Mouse (Mus musculus): ENCODE data around the gene Myh7b.

Gene Myh7b

DNA sequence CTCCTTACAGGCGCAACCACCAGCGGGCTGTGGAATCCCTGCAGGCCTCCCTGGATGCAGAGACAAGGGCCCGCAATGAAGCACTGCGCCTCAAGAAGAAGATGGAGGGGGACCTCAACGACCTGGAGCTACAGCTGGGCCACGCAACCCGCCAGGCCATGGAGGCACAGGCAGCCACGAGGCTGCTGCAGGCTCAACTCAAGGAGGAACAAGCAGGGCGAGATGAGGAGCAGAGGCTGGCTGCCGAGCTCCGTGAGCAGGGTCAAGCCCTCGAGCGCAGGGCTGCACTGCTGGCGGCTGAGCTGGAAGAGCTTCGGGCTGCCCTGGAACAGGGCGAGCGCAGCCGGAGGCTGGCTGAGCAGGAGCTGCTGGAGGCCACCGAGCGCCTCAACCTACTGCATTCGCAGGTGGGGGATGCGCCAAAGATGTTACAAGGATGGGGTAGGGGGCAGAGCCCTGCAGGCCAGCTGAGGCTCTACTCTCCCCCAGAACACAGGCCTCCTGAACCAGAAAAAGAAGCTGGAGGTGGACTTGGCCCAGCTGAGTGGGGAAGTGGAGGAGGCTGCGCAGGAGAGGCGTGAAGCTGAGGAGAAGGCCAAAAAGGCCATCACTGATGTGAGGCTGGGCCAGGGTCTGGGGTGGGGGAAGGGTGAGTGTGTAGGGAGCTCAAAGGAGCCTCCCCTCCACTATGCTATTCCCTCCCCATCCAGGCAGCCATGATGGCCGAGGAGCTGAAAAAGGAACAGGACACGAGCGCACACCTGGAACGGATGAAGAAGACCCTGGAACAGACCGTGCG lies 21.3 kb downstream of the Myh7b start:
- in situ Hi-C loops (cut with MboI, MseI): no loop called here

DNA sequence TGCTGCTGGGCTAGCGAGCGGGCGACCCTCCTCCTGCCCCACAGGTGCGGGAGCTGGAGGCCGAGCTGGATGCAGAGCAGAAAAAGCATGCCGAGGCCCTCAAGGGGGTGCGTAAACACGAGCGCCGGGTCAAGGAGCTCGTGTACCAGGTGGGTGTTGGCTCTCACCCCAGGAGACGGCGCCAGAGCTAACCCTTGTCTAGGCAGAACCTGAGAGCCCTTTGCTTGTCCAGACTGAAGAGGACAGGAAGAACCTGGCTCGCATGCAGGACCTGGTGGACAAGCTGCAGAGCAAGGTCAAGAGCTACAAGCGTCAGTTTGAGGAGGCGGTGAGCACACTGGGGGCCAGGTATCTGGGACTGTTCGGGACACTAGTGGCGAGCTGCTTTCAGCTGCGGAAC lies 22.1 kb downstream of the Myh7b start:
- in situ Hi-C loops (cut with MboI, MseI): no loop called here

DNA sequence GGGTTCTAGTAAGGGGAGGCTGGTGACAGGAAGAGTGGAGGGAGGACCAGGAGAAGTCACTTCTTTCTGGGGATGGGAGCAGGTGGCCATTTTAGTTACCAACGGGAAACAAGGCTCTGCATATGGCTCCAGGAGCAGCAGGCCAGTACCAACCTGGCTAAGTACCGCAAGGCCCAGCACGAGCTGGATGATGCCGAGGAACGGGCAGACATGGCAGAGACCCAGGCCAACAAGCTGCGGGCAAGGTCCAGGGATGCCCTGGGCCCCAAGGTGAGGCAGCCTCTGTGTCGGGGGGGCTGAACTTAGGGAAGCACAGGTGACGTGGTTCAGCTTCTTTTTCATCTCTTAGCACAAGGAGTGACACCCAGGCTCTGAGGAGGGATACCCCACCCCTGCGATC lies 22.7 kb downstream of the Myh7b start:
- in situ Hi-C loops (cut with MboI, MseI): no loop called here

DNA sequence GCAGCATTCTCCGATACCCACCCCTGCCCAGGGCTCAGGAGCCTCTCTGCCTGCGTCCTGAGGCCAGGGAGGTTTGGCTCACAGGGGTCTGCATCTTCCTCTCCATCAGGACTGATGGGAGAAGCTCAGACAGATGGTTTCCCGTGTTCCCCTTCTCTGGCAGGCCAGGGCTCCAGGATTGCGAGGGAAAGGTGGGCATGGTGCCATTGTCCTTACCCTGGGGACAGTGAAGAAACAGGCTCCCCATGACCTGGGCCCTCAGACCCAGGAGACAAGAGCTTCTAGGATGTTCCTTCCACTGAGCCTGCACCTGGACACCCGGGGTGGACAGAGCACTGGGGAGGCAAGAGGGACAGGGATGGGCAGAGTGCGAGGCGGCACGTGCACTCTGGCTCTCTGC lies 23.6 kb downstream of the Myh7b start:
- in situ Hi-C loops (cut with MboI, MseI): no loop called here

DNA sequence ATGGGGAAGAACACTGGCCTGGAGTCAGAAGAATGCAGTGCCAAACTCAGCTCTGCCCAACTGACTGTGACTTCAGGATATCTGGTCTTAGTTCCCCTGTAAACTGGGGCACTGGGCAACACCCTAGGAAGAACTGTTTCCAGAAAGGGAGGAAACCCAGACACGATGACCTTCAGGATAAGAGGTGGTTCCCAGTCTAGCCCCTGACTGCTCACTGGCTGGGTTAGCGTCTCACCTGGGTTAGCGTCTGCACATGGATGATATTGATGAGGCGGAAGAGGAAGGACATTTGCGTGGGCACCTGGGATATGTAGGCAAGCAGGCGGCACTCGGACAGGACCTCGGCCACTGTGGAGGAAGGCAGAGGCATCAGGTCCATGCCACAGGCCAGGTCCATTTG lies 24.9 kb downstream of the Myh7b start:
- in situ Hi-C loops (cut with MboI, MseI): no loop called here

DNA sequence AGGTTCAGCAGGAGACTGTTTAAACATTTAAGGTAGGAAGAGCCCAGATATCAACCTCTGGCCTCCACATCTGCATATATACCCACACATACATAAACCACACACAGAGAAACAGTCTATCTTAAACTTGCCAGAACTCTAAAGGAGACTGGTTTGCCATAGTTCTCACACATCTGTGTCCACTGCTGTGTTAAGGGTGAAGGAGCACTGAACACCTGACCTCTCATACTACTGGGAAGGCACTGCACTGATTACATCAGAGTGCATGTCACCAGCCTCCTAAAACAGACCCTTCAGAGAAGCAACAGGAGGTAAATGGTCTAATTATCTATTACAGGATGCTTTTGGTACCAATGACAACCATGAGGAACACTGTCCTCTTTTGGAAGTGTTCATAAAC lies 25.9 kb downstream of the Myh7b start:
- in situ Hi-C loops (cut with MboI, MseI): no loop called here

DNA sequence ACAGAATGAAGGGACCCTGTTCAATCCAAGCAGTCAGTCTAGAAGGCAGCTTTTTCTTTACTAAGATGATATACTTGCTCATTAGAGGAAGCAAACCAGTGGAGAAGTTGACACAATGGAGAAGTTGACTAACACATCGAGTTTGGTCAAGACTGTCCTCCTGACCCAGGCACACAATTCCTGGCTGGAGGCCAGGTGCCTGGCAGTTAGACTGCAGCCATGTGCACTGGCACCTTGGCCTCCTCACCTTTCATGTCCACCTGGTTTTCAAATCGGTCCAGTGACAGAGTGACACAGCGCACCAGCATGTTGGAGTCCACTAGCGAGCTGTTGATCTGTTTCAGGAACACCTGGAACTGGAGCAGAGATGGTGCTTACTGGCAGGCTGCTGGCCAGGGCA lies 26.4 kb downstream of the Myh7b start:
- in situ Hi-C loops (cut with MboI, MseI): no loop called here

DNA sequence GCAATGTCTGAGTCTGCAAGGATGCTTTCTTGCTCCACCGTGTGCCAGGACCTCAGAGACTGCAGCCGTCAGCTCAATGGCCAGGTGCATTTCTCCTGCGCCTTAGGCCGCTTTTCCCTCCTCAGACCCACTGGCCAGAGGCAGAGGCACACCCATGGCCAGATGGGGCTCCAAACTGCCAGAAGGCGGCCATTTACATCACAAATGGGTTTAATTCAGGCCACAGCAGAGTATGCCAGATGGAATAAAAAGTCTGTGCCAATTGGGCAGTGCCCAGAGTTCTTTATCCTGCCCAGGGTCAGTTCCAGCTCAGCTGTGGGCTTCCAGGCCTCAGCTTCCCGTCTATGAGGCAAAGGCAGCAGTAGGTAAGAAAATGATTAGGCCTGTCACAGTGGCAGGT lies 29.6 kb downstream of the Myh7b start:
- in situ Hi-C loops (cut with MboI, MseI): no loop called here

DNA sequence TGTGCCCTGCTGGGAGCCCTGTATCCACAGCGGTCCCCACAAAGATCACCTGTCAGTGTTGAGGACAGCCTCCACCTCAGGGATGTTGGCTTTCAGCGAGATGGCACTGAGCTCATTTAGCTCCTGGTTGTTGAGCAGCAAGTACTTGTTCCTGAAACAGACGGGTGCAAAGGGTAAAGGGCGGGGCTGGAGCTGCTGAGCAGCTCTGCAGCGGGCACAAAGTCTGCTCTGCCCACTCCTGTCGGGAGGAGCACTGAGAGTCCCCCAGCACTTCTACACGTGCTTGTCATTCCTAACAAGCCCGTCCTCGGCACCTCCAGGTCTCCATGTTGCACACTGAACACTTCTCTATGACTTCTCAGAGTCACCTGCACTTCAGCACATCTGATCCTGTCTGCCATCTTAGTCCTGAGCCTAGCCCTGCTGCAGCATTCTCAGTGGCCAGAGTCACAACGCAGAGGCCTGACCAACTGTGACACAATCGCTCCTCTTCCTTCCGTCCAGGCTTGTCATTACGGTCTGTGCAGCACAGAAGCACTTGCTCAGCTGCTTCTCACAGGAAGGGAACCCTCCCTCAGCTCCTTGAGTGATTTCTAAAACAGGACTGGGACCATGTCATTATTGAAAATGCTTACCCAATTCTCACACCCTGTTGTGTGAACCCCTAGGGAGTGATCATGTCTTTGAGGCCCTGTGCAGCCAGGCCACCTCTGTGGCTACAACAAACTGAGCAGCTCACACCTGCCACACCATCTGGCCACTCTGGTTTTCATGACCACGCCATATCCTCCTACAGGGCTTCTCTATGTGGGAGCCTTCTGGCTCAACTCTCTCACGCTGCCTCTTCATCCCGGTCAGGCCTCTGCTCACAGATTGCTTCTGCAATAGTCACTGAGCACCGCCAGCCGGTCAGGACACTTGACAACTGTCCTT lies 30.8 kb downstream of the Myh7b start:
- in situ Hi-C loops (cut with MboI, MseI): no loop called here

DNA sequence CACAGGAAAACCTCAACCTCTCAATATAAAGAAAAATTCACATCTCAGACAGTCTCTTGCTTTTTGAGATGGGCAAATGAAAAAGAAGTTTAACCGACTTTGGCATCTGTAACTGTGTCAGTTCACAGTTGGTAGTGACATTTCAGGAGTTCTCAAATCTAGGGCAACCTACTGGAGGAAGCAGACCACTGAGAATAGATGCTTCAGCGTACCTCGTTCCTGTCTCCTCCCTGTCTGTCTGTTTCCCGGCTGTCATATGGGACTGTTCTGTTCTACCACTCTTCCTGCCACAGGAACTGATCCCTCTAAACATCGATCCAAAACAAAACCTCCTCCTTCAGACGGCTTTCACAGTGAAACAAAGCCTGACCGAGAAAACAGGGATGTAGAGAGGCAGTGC lies 34.7 kb downstream of the Myh7b start:
- in situ Hi-C loops (cut with MboI, MseI): no loop called here

DNA sequence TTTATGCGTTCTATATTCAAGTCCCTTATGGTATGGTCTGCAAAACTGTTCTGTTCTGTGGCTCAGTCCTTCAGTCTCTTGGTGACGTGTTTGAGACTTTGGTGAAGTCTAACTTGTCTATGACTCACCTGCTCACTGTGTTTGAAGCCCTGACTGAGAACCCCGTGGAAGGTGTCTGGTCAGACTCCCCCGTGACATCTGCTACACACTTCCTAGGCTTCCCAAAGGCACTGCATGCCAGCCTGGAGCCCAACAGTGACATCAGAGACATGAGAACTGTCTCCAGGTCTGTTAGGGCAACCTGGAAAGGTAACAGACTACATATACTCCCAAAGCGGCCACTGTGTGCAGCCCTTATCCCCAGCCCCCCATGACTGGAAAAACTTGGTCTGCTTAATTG lies 41.6 kb downstream of the Myh7b start:
- in situ Hi-C loops (cut with MboI, MseI): no loop called here

DNA sequence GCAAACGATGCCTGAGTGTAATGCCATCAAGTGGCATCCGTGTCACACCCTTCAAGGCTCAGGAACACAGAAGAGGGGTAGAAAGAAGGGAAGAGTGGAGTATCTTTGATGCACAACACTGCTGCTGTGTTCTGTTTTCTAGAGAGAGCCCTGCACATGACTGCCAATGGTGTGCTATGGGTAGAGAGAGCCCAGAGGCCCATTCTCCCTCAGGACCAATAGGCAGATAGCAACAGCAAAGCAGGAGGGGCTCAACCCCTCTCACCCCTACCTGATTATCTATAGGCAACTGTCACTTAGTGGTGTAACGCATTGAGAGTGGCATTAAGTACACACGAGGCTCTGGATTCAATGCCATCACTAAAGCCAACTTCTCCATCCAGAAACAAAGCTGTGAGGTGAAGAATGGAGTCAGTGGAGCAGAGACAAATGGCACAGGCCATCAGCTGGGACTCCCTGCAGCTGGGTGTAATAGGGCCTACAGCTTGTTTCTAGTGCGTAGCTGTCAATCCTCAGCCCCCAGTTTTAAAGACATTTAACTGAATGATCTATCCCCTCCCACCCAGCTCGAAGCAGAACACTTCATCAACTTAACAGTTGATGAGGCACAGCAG lies 44.9 kb downstream of the Myh7b start:
- in situ Hi-C loops (cut with MboI, MseI): no loop called here

DNA sequence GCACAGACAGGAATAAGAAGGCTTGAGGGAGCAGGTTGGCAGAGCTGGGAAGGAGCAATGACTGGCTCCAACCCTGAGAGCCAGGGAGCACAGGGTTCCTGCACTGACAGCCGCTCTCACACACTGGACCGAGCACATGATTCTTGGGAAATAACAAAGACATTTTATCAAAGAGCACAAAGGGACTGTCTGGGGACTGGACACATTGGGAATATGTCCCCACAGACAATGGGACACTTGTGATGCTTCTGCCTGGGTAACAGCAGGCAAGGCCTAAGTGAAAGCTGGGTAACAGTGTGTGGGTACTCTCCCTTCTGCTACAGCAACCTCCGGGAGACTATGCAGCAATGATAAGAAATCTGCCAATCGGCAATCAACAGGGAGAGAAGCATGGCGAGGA lies 51.4 kb downstream of the Myh7b start:
- in situ Hi-C loops (cut with MboI, MseI): loop anchor here in 1 of 2 experiments (5.0 kb wide), 1 partner anchor 55 kb away; no protein-coding TSS in a partner anchor

DNA sequence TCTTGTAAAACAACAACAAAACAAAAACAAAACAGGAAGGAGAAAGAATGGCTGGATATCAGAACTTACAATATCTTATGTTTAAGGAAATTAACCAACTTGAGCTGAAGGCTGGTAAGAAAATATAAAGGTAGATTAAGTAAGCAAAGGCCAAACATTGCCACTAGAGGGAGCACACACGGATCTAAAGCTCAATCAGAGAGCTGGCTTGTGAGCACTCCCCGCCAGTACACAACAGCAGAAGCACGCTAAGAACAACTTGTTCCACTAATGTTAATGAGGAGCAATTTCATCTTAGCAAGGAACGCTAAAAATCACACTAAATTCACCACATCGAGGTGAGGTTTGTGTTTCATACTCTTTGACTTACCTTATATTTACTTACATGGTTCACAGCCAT lies 52.1 kb downstream of the Myh7b start:
- in situ Hi-C loops (cut with MboI, MseI): loop anchor here in 1 of 2 experiments (5.0 kb wide), 1 partner anchor 54 kb away; no protein-coding TSS in a partner anchor

DNA sequence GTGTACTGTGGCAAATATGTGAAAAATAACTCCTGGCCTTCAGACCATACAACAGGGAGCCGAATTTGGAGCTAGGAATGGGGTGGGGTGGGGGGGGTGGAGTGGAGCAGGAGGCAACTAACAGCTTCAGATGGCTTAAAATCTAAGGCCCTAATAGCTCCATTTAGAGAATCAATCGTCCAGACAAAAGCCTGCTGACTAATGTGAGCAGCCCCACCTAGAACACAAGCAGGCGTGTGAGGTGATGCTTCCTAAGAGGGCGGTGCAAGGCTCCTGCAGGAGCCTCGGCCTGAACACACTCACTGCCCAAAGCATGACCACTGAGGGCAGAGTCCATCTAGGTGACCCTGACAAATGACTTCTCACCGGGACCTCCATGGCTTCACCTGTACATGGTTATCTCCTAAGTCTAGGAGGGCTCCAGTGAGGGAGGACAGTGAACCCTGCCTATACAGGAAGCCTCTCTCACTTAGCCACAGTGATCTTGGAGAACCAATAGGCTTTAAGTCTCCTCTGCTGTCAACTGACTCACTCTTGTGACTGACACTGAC lies 53.0 kb downstream of the Myh7b start:
- in situ Hi-C loops (cut with MboI, MseI): loop anchor here in 1 of 2 experiments (5.0 kb wide), 1 partner anchor 53 kb away; no protein-coding TSS in a partner anchor

DNA sequence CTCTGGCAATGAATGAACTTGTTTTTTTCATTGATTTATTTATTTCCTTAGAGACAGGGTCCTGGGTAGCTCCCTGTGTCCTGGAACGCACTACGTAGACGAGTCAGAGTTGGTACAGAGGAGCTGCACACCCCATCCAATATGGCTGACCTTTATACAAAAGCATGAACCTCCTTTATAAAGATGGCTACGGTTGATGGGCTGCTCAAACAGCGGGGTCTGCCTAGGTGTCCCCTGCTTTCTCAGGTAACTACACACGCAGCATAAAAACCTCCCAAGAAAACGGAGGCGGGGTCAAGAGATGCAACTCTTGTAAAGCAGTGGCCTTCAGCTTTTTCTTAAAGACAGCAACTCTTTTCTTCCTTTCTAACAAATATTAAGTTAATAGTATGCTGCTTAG lies 56.9 kb downstream of the Myh7b start:
- in situ Hi-C loops (cut with MboI, MseI): no loop called here

DNA sequence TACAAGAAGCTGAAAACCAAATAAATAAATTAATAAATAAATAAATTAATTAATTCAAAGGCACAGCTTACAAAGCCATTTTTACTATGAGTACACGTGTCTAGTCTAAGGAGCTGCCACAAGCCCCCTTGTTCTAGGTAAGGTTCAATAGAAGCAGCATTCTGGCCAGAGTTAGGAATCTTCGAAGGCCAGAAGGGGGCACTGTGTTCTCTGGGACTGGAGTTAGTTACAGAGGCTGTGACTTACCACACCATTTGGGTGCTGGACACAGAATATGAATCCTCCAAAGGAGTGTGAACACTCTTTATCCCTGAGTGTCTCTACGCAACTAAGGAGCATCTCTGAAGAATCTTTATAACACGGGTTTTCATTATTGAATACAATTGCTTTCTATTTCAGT lies 57.4 kb downstream of the Myh7b start:
- in situ Hi-C loops (cut with MboI, MseI): no loop called here

DNA sequence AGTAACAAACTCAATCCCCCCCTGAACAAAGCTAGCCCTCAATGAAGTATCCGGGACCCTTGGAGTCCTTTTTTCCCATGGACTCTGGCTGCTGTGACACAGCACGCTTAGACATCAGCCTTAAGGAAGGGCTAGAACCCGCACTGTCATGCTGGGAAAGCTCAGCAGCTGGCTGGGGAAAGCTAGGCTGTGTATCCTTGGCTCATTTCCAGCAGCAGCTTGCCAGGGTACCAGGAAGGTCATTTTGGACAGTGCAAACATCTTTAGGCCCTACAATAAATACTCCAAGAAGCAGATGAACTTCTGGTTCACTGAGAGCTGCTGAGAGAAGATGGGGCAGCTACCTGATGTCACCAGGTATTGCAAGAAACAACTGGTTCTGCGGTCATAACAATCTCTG lies 60.2 kb downstream of the Myh7b start:
- in situ Hi-C loops (cut with MboI, MseI): loop anchor here (5.0 kb wide), 2 partner anchors 81 to 96 kb away; partner anchors contain the start of gene Procr (in 1 of the 2)

DNA sequence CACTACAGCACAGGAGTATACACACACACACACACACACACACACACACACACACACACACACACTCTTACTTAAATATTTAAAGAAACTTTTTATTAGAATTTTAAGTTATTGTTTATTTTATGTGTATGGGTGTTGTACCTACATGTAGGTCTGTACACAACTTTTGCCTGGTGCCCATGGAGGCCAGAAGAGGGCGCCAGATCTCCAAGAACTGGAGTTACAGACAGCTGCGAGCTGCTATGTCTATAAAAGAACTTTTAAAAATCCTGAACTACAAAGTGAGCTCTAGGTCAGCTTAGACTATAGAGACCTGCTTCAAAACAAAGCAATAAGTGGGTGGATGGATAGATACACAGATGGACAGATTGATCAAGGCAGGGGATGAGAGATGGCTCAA lies 62.5 kb downstream of the Myh7b start:
- in situ Hi-C loops (cut with MboI, MseI): loop anchor here (5.0 kb wide), 2 partner anchors 79 to 94 kb away; partner anchors contain the start of gene Procr (in 1 of the 2)

DNA sequence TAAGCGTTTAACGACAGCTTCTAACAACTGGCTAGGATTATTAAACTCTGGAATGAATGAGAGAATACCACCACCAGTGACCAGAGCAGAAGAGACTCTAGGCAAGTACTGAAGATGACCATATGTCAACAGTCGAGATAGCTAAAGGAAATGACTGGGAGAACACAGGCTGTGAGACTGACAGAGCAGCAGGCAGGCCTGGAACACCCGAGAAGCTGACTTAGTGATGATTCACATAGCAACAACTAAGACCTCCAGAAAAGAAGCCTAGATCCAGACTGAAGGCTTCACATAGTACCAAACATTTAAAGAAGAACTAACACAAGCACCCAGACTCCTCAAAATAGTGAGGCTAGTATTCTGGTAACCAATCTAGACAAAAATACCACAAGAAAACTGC lies 64.1 kb downstream of the Myh7b start:
- in situ Hi-C loops (cut with MboI, MseI): no loop called here

DNA sequence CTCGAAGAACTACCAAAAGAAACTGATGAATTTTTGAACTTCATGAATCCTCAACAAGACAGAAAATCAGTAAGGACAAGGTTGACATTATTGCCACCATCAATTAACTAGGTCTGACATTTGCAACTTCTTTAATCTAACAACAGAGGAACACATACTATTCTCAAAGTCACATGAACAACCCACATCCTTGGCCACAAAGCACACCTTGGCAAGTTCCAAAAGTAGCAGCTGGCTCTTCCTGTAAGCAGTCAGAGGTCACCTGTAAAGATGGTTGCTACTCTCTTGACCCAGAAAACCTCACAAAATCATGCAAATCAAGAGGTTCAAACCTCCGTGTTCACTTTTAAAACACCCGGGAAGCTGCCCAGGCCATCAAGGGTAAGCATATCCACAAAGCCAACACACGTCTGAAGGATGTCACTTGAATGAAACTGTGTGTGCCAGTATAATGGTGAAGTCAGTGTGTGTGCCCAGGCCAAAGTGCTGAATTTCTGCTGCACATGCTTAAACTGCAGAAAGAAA lies 68.6 kb downstream of the Myh7b start:
- in situ Hi-C loops (cut with MboI, MseI): loop anchor here in 1 of 2 experiments (10.0 kb wide), 1 partner anchor 1045 kb away; no protein-coding TSS in a partner anchor
